Mouse (Mus musculus) kidney, adult 18-20 months (tissue): ENCODE data around the gene Etfbkmt.
"Not testable (repeated sequence)": the region's sequence is repeated elsewhere in the genome, so short reads cannot be mapped to it uniquely, and the experiment has no call there.

ENCODE experiments used
- DNase-seq: peaks from one replicate; pipeline ENCODE4 v3.0.0; 2021

The Etfbkmt gene

DNA sequence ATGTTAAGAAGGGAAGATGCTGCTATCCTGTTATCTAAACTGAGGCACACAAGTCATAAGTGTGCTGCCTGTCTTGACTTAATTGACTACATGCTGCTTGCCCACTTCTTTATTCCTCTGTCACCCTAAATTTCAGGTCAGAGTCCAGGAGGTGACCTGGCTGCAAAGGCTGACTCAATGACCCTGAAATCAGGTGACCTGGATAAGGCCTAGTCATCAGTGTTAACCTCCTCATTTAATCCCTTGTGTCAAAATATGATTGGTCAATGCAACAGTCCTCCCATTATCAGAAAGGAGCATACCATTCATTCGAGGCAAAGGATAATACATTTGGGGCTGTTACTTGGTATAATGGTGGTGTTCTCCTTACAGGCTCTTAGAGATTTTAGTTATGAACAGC is at the start of gene Etfbkmt:
Etfbkmt (plus strand) TSS at position 379 of the 400 bp plus-strand sequence.
- no peak for DNase-seq

- DNase-seq = no peak
Measured at GRCm38 (mm10) chr6:149092406-149092805, 47.2 kb upstream of the Etfbkmt start.

DNA sequence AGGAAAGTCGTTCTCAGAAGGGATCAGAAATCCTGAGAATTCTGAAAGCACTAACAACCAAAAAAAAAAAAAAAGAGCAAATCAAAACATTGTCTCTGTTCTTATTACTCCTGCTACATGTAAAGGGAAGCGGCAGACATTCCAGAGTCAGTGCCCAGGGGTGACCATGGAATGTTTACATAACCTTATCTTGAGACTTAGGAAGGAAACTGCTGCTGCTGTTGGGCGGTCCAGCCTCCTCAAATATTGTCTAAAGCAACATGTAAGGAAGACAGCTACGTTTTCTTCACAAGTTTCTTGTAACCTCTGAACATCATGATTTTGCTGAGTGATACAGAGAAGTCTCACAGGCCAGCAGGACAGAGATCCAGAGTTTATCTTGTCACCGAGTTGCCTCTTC is 46.2 kb upstream of the Etfbkmt start:
- no peak for DNase-seq

- no peak for DNase-seq
Measured at GRCm38 (mm10) chr6:149094555-149094954, 45.1 kb upstream of the Etfbkmt start.

DNA sequence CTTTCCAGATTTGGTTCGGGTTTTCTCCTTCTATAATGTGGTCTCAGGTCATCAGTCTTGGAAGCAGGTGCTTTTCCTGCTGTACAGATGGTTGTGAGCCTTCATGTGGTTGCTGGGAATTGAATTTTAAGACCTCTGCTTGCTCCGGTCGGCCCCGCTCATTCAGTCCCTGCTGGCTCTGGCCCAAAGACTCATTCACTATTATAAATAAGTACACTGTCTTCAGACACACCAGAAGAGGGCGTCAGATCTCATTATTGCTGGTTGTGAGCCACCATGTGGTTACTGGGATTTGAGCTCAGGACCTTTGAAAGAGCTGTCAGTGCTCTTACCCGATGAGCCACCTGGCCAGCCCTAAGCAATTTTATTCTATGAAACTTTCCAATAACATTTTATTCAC is 44.3 kb upstream of the Etfbkmt start:
- DNase-seq = no peak

DNA sequence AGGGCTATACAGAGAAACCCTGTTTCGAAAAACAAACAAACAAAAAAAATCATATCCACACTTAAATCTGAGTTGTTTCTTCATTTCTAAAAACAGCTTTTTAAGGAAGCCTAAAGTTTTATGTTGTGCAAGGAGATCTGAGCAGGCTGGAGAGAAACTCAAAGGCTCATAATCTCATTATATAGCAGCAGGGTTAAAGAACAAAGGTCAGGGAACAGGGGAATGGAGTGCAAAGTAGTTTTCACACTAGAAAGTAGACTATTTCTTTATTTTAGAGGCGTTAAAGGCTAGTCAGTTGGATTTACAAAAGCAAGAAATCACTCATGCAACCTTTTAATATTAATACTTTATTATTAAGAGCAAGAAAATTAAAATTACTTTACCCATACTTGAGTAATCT is 43.4 kb upstream of the Etfbkmt start:
- no peak for DNase-seq

GRCm38 (mm10) chr6:149097276-149097675 is 42.4 kb upstream of the Etfbkmt start:
- no peak for DNase-seq

DNA sequence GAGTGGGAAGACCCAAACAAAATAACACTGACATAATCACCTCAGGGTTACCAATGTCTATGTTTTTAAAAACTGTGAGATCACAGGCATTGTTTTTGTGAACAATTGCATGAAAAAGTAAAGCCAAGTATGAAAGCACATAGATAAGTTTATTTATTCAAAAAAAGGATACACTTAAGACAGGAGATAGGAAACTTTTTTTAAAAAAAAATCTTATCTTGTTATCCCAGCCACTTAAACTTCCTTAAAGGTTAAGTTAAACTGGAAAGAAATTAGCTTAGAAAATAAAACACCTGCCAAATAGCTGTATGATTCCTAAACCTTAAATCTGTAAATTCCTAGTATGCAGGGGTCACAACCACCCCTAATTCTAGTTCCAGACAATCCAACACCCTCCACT is 40.7 kb upstream of the Etfbkmt start:
- DNase-seq = no peak

GRCm38 (mm10) chr6:149100174-149101075 is 39.2 kb upstream of the Etfbkmt start:
- peak; percentile 86 for DNase-seq

GRCm38 (mm10) chr6:149101076-149101942 is 38.3 kb upstream of the Etfbkmt start, which contains the start of gene Dennd5b:
Gene Dennd5b (minus strand): TSS chr6:149101680.
- DNase-seq = peak; percentile 87

GRCm38 (mm10) chr6:149101943-149102243 is 37.8 kb upstream of the Etfbkmt start:
- no peak for DNase-seq

- no peak for DNase-seq
Measured at GRCm38 (mm10) chr6:149103451-149103850, 36.2 kb upstream of the Etfbkmt start.

GRCm38 (mm10) chr6:149107615-149108014 is 32.0 kb upstream of the Etfbkmt start:
- DNase-seq = no peak

DNA sequence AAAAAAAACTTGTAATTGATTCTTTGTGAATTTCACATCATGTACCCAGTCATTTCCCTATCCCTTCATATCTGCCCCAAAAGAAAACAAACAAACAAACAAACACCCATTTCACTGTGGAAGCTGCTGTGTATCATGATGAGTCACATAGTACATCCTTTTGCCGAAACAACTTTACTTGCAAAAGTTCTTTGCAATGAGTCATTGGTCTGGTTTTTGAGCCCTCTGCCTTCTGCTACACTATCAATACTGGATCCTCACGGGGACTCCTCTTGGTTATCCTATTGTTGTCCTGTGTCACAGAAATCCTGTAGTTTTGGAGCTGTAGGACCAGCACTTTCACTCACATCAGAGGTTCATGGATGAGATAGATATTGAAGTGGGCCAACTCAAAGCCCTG is 30.7 kb upstream of the Etfbkmt start:
- DNase-seq = no peak

GRCm38 (mm10) chr6:149116992-149117391 is 22.7 kb upstream of the Etfbkmt start:
- no peak for DNase-seq

GRCm38 (mm10) chr6:149118935-149119334 is 20.7 kb upstream of the Etfbkmt start:
- DNase-seq = peak; percentile 40

GRCm38 (mm10) chr6:149119853-149120252 is 19.8 kb upstream of the Etfbkmt start:
- peak; percentile 36 for DNase-seq

DNA sequence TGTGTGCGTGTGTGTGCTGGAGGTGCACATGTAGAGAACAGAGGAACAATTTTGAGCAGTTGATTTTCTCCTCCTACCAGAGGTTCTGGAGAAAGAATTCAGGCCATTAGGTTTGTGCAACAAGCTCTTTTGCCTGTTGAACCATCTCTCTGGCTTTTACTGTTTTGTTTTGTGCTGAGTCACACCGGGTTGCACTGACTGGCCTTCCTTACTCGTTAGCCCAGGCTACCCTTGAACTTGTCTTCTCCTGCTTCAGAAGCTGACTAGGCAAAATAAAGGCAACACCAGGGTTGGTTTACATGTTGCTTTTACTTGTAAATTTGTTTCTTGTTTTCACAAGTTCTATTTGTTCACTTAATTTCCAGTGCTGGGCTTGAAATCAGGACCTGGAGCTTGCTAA is 16.6 kb upstream of the Etfbkmt start:
- no peak for DNase-seq

DNA sequence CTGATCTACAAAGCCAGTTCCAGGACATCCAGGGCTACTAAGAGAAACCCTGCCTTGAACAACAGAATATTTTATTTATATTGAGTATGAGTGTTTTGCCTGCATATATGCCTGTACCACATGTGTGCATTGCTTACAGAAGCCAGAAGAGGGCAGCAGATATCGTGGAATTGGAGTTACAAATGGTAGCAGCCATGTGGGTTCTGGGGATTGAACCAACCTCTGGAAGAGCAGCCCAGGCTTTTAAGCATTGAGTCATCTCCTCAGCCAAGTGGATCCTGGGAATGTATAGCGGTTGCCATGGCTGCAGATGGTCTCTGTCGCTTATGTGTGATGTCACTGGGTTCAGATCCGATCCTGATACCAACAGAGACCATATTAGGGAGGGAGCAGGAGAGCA is 13.0 kb upstream of the Etfbkmt start:
- DNase-seq = peak; percentile 68

- not testable (repeated sequence) for DNase-seq
Measured at GRCm38 (mm10) chr6:149129870-149130269, 9.8 kb upstream of the Etfbkmt start, which contains the start of gene Gm10203. Gene Gm10203 (plus strand): TSS chr6:149130170.

GRCm38 (mm10) chr6:149131111-149131510 is 8.5 kb upstream of the Etfbkmt start:
- no peak for DNase-seq

GRCm38 (mm10) chr6:149132311-149133077 is 7.2 kb upstream of the Etfbkmt start:
- DNase-seq = no peak
